Mouse (Mus musculus): Measurements from ENCODE around the gene Ccr10. TPM values are rescaled to one million over a fixed set of nuclear protein-coding genes. Genes with fewer than 3 reads are reported as not detected.

Gene Ccr10
- polyA plus RNA-seq, 1 experiment, result 0.05 TPM

DNA sequence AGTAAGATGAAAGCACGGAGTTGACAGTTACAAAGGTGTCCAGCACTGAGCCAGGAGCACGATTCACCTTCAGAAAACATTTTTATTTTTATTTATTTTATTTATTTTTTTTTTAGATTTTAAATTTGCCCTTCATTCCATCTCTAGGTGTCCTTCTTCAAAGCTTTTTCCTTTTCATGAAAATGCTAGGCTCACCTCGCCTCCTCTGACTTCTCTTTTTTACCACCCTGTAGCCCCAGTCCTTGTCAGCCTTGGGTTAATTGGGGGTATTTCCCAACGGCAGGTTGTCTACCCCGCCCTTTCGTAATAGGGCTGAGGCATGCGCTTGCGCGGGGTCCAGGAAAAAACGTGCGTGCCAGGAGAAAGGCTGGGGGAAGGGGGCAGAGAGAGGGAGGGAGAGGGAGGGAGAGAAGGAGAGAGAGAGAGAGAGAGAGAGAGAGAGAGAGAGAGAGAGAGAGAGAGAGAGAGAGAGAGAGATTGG lies 433 bp upstream of the Ccr10 start:
- peaks cover 2% of the 10 kb centered on the region; the same call in 1 of the 2 replicates for H3K27me3 ChIP-seq (ENCODE audit: control insufficient read depth, insufficient read depth, low read length)
- H3K4me3 ChIP-seq (ENCODE audit: control insufficient read depth, low read depth, low read length), result no peak overlapping the region
- no peaks in the 10 kb centered on the region for H3K36me3 ChIP-seq (ENCODE audit: control insufficient read depth, insufficient read depth, low read length)
- peaks cover 25% of the 10 kb centered on the region for H3K4me1 ChIP-seq (ENCODE audit: control insufficient read depth, insufficient read depth, low read length)
- H3K27ac ChIP-seq (ENCODE audit: control insufficient read depth, insufficient read depth, low read depth, low read length), result no peak overlapping the region
- TF ChIP-seq CTCF (IDR thresholded peaks at IDR 0.05; ENCODE audit: control insufficient read depth, insufficient read depth, insufficient replicate concordance, low read depth, low read length) (no peak), POLR2A (IDR thresholded peaks at IDR 0.05; ENCODE audit: control insufficient read depth, low read depth, low read length) (no peak)

DNA sequence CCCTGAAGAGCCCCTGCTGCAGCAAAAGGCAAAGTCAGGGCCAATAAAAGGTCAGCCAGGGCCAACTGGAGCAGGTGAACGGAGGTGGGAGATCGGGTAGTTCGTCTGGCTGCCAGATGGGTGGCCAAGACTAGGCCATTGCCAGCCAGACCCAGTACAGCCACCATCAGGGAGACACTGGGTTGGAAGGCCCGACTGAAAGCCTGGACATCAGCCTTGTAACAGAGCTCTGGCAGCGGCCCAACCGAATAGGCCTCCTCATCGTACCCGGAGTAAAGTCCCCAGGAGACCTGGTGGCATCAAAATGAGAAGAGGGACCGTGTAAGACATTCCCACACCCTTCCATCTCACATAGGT lies 876 bp downstream of the Ccr10 start:
- peaks cover 2% of the 10 kb centered on the region; the same call in 1 of the 2 replicates for H3K27me3 ChIP-seq (ENCODE audit: control insufficient read depth, insufficient read depth, low read length)
- no peak overlapping the region for H3K27ac ChIP-seq (ENCODE audit: control insufficient read depth, insufficient read depth, low read depth, low read length)
- no peak overlapping the region; the same call in 1 of the 2 replicates for H3K4me3 ChIP-seq (ENCODE audit: control insufficient read depth, low read depth, low read length)
- no peaks in the 10 kb centered on the region for H3K36me3 ChIP-seq (ENCODE audit: control insufficient read depth, insufficient read depth, low read length)
- TF ChIP-seq POLR2A (IDR thresholded peaks at IDR 0.05; ENCODE audit: control insufficient read depth, low read depth, low read length), result no peak
- TF ChIP-seq CTCF (IDR thresholded peaks at IDR 0.05; ENCODE audit: control insufficient read depth, insufficient read depth, insufficient replicate concordance, low read depth, low read length), result no peak
- H3K4me1 ChIP-seq (ENCODE audit: control insufficient read depth, insufficient read depth, low read length), result peaks cover 28% of the 10 kb centered on the region

DNA sequence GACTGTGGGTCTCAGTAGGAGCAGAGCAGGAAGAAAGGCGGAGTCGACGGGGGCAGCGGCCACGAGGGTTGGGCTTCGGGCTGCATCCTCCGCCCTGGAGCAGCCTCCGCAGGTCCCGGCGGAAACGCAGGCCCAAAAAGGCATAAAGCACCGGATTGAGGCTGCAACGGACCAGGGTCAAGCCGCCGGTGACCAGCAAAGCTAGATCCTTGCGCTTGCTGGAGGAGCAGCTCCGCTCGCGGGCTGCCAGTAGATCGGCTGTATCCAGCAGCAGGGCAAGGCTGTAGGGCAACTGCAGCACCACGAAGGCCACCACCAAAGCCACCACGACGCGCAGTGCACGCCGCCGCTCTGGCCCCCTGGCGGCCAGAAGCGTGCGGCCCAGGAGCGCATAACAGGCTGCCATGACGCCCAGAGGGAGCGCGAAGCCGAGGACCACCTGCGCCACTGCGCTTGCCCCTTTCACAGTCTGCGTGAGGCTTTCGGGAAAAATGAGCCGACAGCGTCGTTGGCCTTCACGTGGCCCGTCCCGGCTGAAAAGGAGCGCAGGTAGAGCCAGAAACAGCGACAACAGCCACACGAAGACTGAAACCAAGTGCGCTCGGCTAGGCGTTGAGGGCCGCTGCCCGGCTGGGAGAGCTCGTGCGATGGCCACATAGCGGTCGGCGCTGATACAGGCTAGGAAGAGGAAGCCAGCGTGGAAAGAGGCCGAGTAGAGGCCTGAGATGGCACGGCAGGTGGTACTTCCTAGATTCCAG lies 1.4 kb downstream of the Ccr10 start:
- Histone ChIP-seq H3K36me3 (ENCODE audit: control insufficient read depth, insufficient read depth, low read length) (no peaks in the 10 kb centered on the region), H3K27ac (ENCODE audit: control insufficient read depth, insufficient read depth, low read depth, low read length) (no peak overlapping the region), H3K4me3 (ENCODE audit: control insufficient read depth, low read depth, low read length) (peak overlapping the region; percentile 55), H3K4me1 (ENCODE audit: control insufficient read depth, insufficient read depth, low read length) (peaks cover 27% of the 10 kb centered on the region), H3K27me3 (ENCODE audit: control insufficient read depth, insufficient read depth, low read length) (peaks cover 2% of the 10 kb centered on the region; the same call in 1 of the 2 replicates)
- TF ChIP-seq CTCF (IDR thresholded peaks at IDR 0.05; ENCODE audit: control insufficient read depth, insufficient read depth, insufficient replicate concordance, low read depth, low read length) (peak; percentile 48; the same call in 1 of the 2 replicates), POLR2A (IDR thresholded peaks at IDR 0.05; ENCODE audit: control insufficient read depth, low read depth, low read length) (no peak)

DNA sequence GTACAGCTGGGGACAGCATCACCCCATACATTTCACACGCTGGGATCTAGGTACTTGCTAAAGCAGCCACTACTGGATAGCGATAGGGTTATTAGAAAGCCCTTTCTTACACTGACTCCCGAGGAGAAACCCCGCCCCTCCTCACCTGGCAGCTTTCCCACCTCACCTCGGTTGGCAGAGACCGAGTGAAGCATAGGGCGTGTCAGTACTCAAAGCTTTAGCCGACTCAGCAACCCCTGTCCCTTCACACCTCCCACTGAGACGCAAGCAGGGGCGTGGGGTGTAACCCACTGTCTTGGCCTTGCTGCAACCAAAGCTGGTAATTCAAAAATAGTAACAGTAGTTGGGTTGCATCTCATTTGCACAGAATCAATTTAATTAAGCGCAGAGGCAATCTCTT lies 2.1 kb downstream of the Ccr10 start:
- Histone ChIP-seq H3K36me3 (ENCODE audit: control insufficient read depth, insufficient read depth, low read length) (no peaks in the 10 kb centered on the region), H3K27me3 (ENCODE audit: control insufficient read depth, insufficient read depth, low read length) (peaks cover 2% of the 10 kb centered on the region; the same call in 1 of the 2 replicates), H3K4me3 (ENCODE audit: control insufficient read depth, low read depth, low read length) (no peak overlapping the region), H3K4me1 (ENCODE audit: control insufficient read depth, insufficient read depth, low read length) (peaks cover 27% of the 10 kb centered on the region), H3K27ac (ENCODE audit: control insufficient read depth, insufficient read depth, low read depth, low read length) (no peak overlapping the region)
- TF ChIP-seq CTCF (IDR thresholded peaks at IDR 0.05; ENCODE audit: control insufficient read depth, insufficient read depth, insufficient replicate concordance, low read depth, low read length) (no peak), POLR2A (IDR thresholded peaks at IDR 0.05; ENCODE audit: control insufficient read depth, low read depth, low read length) (no peak)

DNA sequence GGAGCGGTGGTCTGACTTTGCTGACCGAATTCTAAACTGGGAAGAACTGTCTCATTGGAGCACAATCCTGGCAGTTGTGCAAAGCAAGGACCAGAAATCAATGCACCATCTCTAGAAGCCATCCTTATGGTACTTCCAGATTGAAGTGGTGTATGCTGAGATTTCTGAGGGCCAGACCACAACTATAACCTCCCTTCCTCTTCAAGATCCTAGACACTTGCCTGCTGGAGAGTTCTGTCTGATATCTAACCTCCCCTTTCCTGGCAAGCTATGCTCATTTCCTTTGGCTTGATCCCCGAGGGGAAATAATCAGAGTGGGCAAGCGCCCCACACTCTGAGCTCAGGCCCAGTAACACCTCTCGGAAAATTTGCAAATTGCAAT lies 2.8 kb downstream of the Ccr10 start:
- Histone ChIP-seq H3K36me3 (ENCODE audit: control insufficient read depth, insufficient read depth, low read length) (no peaks in the 10 kb centered on the region), H3K27me3 (ENCODE audit: control insufficient read depth, insufficient read depth, low read length) (peaks cover 2% of the 10 kb centered on the region; the same call in 1 of the 2 replicates), H3K27ac (ENCODE audit: control insufficient read depth, insufficient read depth, low read depth, low read length) (no peak overlapping the region; the same call in 1 of the 2 replicates), H3K4me3 (ENCODE audit: control insufficient read depth, low read depth, low read length) (no peak overlapping the region; the same call in 1 of the 2 replicates), H3K4me1 (ENCODE audit: control insufficient read depth, insufficient read depth, low read length) (peaks cover 27% of the 10 kb centered on the region)
- TF ChIP-seq POLR2A (IDR thresholded peaks at IDR 0.05; ENCODE audit: control insufficient read depth, low read depth, low read length) (no peak), CTCF (IDR thresholded peaks at IDR 0.05; ENCODE audit: control insufficient read depth, insufficient read depth, insufficient replicate concordance, low read depth, low read length) (no peak)

DNA sequence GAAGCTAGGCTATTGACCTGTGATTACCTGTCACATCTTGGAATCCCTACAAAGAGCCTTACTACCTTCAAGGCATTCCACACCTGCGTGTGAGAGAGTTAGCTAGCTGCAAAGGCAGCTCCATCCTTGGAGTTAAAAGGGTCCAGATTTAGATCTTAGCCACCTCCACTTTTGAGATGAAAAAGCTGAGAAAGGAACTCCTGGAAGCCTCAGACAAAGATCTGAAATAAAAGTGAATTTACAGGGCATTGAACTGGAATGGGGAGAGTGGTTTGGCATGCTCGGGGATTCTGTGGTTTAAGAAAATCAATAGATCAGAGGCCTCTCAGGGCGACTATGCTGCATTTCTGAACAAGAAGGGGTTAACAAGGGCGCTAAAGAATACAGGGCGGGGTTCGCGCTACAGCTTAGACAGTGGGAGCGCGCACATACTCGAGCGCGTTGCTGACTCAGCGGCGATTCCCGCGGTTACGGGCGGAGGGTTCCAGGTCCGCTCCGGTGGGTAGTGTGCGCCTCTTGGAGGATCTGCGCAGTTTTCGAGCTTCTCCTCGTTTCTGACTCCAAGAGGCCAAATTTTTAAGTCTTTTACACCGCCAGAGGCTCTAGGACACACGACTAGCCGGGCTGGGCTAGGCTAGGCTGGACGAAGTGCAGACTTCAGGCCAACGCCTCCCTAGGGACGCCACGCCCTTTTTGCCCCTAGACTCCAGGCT lies 3.4 kb downstream of the Ccr10 start:
- peaks cover 27% of the 10 kb centered on the region for H3K4me1 ChIP-seq (ENCODE audit: control insufficient read depth, insufficient read depth, low read length)
- peaks cover 2% of the 10 kb centered on the region; the same call in 1 of the 2 replicates for H3K27me3 ChIP-seq (ENCODE audit: control insufficient read depth, insufficient read depth, low read length)
- H3K36me3 ChIP-seq (ENCODE audit: control insufficient read depth, insufficient read depth, low read length), result no peaks in the 10 kb centered on the region
- peak overlapping the region; percentile 52 for H3K27ac ChIP-seq (ENCODE audit: control insufficient read depth, insufficient read depth, low read depth, low read length)
- H3K4me3 ChIP-seq (ENCODE audit: control insufficient read depth, low read depth, low read length), result peak overlapping the region; percentile 67
- TF ChIP-seq POLR2A (IDR thresholded peaks at IDR 0.05; ENCODE audit: control insufficient read depth, low read depth, low read length) (no peak), CTCF (IDR thresholded peaks at IDR 0.05; ENCODE audit: control insufficient read depth, insufficient read depth, insufficient replicate concordance, low read depth, low read length) (no peak)

Measured in testis, adult 2 months (tissue).